ENCODE assay signal across 10 mouse cellular contexts in genomic region chr10:94562188-94562587, GRCm38 (mm10).
DNase-seq lines count a peak whose midpoint lies in the region; ATAC-seq and TF ChIP-seq lines count a peak whose summit lies in the region.
"Had no signal": no experiment of that assay in that cellular context is flagged by ENCODE, and none has a peak within 500 bp of the region (broad histone marks: within the 10 kb centered on the region; RNA-seq: fewer than 3 reads in every experiment).

No protein-coding gene starts in this region.

- ATAC-seq in heart, embryonic 12.5 days (ENCODE audit: insufficient number of reproducible peaks, low FRiP score), result no peak
- no peak for ATAC-seq in liver, postnatal 0 days

- H3K4me3 ChIP-seq in heart, adult 2 months, result no peak overlapping the region
- no peak overlapping the region for H3K4me3 ChIP-seq in heart, embryonic 12.5 days
- H3K4me3 ChIP-seq in liver, postnatal 0 days (ENCODE audit: low read depth, low read length), result no peak overlapping the region
- H3K4me3 ChIP-seq: embryonic facial prominence, embryonic 15.5 days; limb, embryonic 15.5 days had no signal

- H3K9ac ChIP-seq in heart, adult 2 months (ENCODE audit: low read depth, low read length), result no peak overlapping the region
- no peak overlapping the region for H3K9ac ChIP-seq in heart, embryonic 12.5 days
- no peak overlapping the region for H3K9ac ChIP-seq in liver, postnatal 0 days (replicated peaks)
- H3K9ac ChIP-seq: embryonic facial prominence, embryonic 15.5 days; limb, embryonic 15.5 days had no signal

- no peak for TF ChIP-seq EP300 in heart, adult 2 months (IDR thresholded peaks at IDR 0.05; ENCODE audit: insufficient read depth, low read depth, low read length)
- TF ChIP-seq EP300 in liver, postnatal 0 days (IDR thresholded peaks at IDR 0.05; ENCODE audit: low read depth), result no peak

- no peak overlapping the region for H3K27ac ChIP-seq in heart, adult 2 months
- no peak overlapping the region for H3K27ac ChIP-seq in heart, embryonic 12.5 days (ENCODE audit: poor library complexity, severe bottlenecking)
- no peak overlapping the region for H3K27ac ChIP-seq in liver, postnatal 0 days (ENCODE audit: low read depth)
- H3K27ac ChIP-seq: embryonic facial prominence, embryonic 15.5 days; limb, embryonic 15.5 days had no signal

- peak; percentile 66 for TF ChIP-seq CTCF in heart, adult 2 months (IDR thresholded peaks at IDR 0.05)
- TF ChIP-seq CTCF in liver, postnatal 0 days (IDR thresholded peaks at IDR 0.05; ENCODE audit: low read depth), result peak; percentile 61

- H3K36me3 ChIP-seq in heart, adult 2 months (ENCODE audit: control insufficient read depth, insufficient read depth, low read length), result peaks cover 14% of the 10 kb centered on the region
- no peaks in the 10 kb centered on the region for H3K36me3 ChIP-seq in heart, embryonic 12.5 days
- no peaks in the 10 kb centered on the region for H3K36me3 ChIP-seq in liver, postnatal 0 days (replicated peaks; ENCODE audit: insufficient read depth, low read length)
- H3K36me3 ChIP-seq: embryonic facial prominence, embryonic 15.5 days; limb, embryonic 15.5 days had no signal

- no peak for DNase-seq in heart, adult 2 months
- peak; percentile 65 for DNase-seq in testis, postnatal 10 days (ENCODE audit: low spot score)
- no peak for DNase-seq in testis, postnatal 14 days (ENCODE audit: low spot score)
- peak; percentile 51 for DNase-seq in liver, postnatal 0 days
- DNase-seq in thymus, postnatal 36 days, result peak; percentile 59 to 62
- no peak for DNase-seq in layer of hippocampus, adult 8-10 months (ENCODE audit: low spot score in 2 of 2)
- DNase-seq in right cerebral cortex, postnatal 14 days, result no peak

- no peaks in the 10 kb centered on the region for H3K27me3 ChIP-seq in heart, adult 2 months (ENCODE audit: control insufficient read depth, insufficient read depth, low read length)
- no peaks in the 10 kb centered on the region for H3K27me3 ChIP-seq in heart, embryonic 12.5 days (replicated peaks)
- H3K27me3 ChIP-seq in liver, postnatal 0 days (ENCODE audit: insufficient read depth, low read length), result no peaks in the 10 kb centered on the region
- H3K27me3 ChIP-seq: embryonic facial prominence, embryonic 15.5 days; limb, embryonic 15.5 days had no signal

- no peak for TF ChIP-seq POLR2A in heart, adult 2 months (IDR thresholded peaks at IDR 0.05; ENCODE audit: insufficient read depth, low read depth, low read length)

- H3K4me1 ChIP-seq in heart, adult 2 months (ENCODE audit: control insufficient read depth, insufficient read depth, low read length), result peaks cover 16% of the 10 kb centered on the region
- peaks cover 47% of the 10 kb centered on the region for H3K4me1 ChIP-seq in heart, embryonic 12.5 days (replicated peaks)
- peaks cover 13% of the 10 kb centered on the region for H3K4me1 ChIP-seq in liver, postnatal 0 days (ENCODE audit: insufficient read depth)
- H3K4me1 ChIP-seq: embryonic facial prominence, embryonic 15.5 days had no signal

- H3K79me2 ChIP-seq in heart, adult 2 months (replicated peaks; ENCODE audit: control insufficient read depth, insufficient read depth, low read length), result peaks cover 3% of the 10 kb centered on the region

- H3K4me2 ChIP-seq in heart, embryonic 12.5 days, result no peak overlapping the region
- no peak overlapping the region for H3K4me2 ChIP-seq in liver, postnatal 0 days (ENCODE audit: low read depth, low read length)
- H3K4me2 ChIP-seq: embryonic facial prominence, embryonic 15.5 days; limb, embryonic 15.5 days had no signal

- 42% methylated on average over 1 of the region's 1 CpGs for WGBS in heart, adult 2 months
- WGBS in heart, embryonic 12.5 days, result 47% methylated on average over 1 of the region's 1 CpGs
- 21% methylated on average over 1 of the region's 1 CpGs for whole genome bisulfite sequencing in liver, postnatal 0 days (ENCODE audit: insufficient replicate concordance)

- intact Hi-C loops in heart, adult 2 months (cut with DNase I), result no loop called here

- no peaks in the 10 kb centered on the region for H3K9me3 ChIP-seq in heart, embryonic 12.5 days (replicated peaks)
- no peaks in the 10 kb centered on the region for H3K9me3 ChIP-seq in liver, postnatal 0 days (ENCODE audit: low read length)
- H3K9me3 ChIP-seq: embryonic facial prominence, embryonic 15.5 days; limb, embryonic 15.5 days had no signal

Comparison
In these comparisons a context has a peak if more than half of its experiments do, and no peak if none do; other contexts are left out.
1. DNase-seq: peak in testis, postnatal 10 days (single experiment), liver, postnatal 0 days (single experiment) and thymus, postnatal 36 days (2 of 2); none in heart, adult 2 months (0 of 2), testis, postnatal 14 days (single experiment), layer of hippocampus, adult 8-10 months (0 of 2) and right cerebral cortex, postnatal 14 days (single experiment).